Mouse (Mus musculus) CH12.LX (cell line): Measurements from ENCODE around the gene Gm10160. TPM values are rescaled to one million over a fixed set of nuclear protein-coding genes. Genes with fewer than 3 reads are reported as not detected.

Experiments used
- DNase-seq: peaks from one replicate; pipeline ENCODE4 v3.0.0-alpha.2; 2013; ENCODE audit errors: extremely low read depth
- H3K27ac ChIP-seq: 2 replicates; pipeline ENCODE4 v1.5.1; 2012; ENCODE audit warnings: low read depth, mild to moderate bottlenecking, control low read depth, moderate library complexity; ENCODE audit not compliant: insufficient read depth
- H3K27me3 ChIP-seq: replicated peaks from 2 replicates; pipeline ENCODE3; 2012; ENCODE audit warnings: inconsistent platforms
- H3K36me3 ChIP-seq, 2 experiments: replicated peaks in 1 of 2; 2 replicates each; pipeline versions ENCODE3 to v1.6.1; 2012; ENCODE audit warnings: inconsistent platforms in 1 of 2, low read length in 1 of 2, mild to moderate bottlenecking in 1 of 2, mixed read lengths in 1 of 2, moderate library complexity in 1 of 2; ENCODE audit not compliant: control insufficient read depth in 1 of 2, insufficient read depth in 1 of 2
- H3K4me1 ChIP-seq, 2 experiments: 2 replicates each; pipeline ENCODE4 v1.6.1; 2012; ENCODE audit warnings: inconsistent platforms in 1 of 2, moderate library complexity in 1 of 2; ENCODE audit not compliant: insufficient read depth in 2 of 2, control insufficient read depth in 1 of 2
- H3K4me2 ChIP-seq: 2 replicates; pipeline ENCODE4 v1.6.1; 2012; ENCODE audit warnings: low read depth, mild to moderate bottlenecking, control low read depth; ENCODE audit not compliant: poor library complexity, insufficient read depth, severe bottlenecking
- H3K4me3 ChIP-seq, 3 experiments: fragments of 150-350 bp in 1 of 3; sonication (generic) in 1 of 3; replicated peaks in 1 of 3; 2 replicates each; pipeline versions ENCODE3 to v1.5.1; 2011 to 2012; ENCODE audit warnings: low read depth in 2 of 3, low read length in 2 of 3, mild to moderate bottlenecking in 2 of 3, moderate library complexity in 2 of 3, control low read depth in 1 of 3, improper control_type of control experiment in 1 of 3, inconsistent platforms in 1 of 3, mixed read lengths in 1 of 3; ENCODE audit not compliant: poor library complexity in 1 of 3
- H3K79me2 ChIP-seq: replicated peaks from 2 replicates; pipeline ENCODE4 v1.6.1; 2012; ENCODE audit warnings: mild to moderate bottlenecking, moderate library complexity; ENCODE audit not compliant: control insufficient read depth, poor library complexity, insufficient read depth, severe bottlenecking; ENCODE audit errors: extremely low read depth
- H3K9ac ChIP-seq: 2 replicates; pipeline ENCODE4 v1.6.1; 2012; ENCODE audit warnings: low read depth, mild to moderate bottlenecking, control low read depth, moderate library complexity; ENCODE audit not compliant: insufficient read depth
- H3K9me3 ChIP-seq: replicated peaks from 2 replicates; pipeline ENCODE3; 2012; ENCODE audit warnings: low read length, inconsistent platforms, mixed read lengths
- BHLHE40 ChIP-seq: IDR thresholded peaks from 2 replicates; pipeline ENCODE4 v1.6.1; 2011; ENCODE audit warnings: mild to moderate bottlenecking, low read depth, low read length, improper control_type of control experiment
- HCFC1 ChIP-seq: IDR thresholded peaks from 2 replicates; pipeline ENCODE4 v1.6.1; 2012; ENCODE audit warnings: low read depth, mild to moderate bottlenecking, inconsistent platforms, low read length, improper control_type of control experiment
- JUN ChIP-seq: IDR thresholded peaks from 2 replicates; pipeline ENCODE4 v1.6.1; 2011; ENCODE audit warnings: low read depth, mild to moderate bottlenecking, low read length, improper control_type of control experiment, moderate library complexity; ENCODE audit not compliant: insufficient read depth
- KAT2A ChIP-seq: IDR thresholded peaks from 2 replicates; pipeline ENCODE4 v1.6.1; 2012; ENCODE audit warnings: low read length, improper control_type of control experiment, inconsistent platforms; ENCODE audit not compliant: insufficient replicate concordance
- MAZ ChIP-seq: IDR thresholded peaks from 2 replicates; pipeline ENCODE4 v1.6.1; 2012; ENCODE audit warnings: low read depth, mild to moderate bottlenecking, inconsistent platforms, low read length, improper control_type of control experiment, moderate library complexity
- MEF2A ChIP-seq: IDR thresholded peaks from 2 replicates; pipeline ENCODE4 v1.6.1; 2014; ENCODE audit warnings: low read depth, mild to moderate bottlenecking, inconsistent platforms, low read length, improper control_type of control experiment, borderline replicate concordance
- MXI1 ChIP-seq: IDR thresholded peaks from 2 replicates; pipeline ENCODE4 v1.6.1; 2011; ENCODE audit warnings: mild to moderate bottlenecking, low read depth, low read length, improper control_type of control experiment
- NRF1 ChIP-seq: IDR thresholded peaks from 2 replicates; pipeline ENCODE4 v1.6.1; 2014; ENCODE audit warnings: low read depth, mild to moderate bottlenecking, inconsistent platforms, low read length, improper control_type of control experiment, moderate library complexity
- POLR2A ChIP-seq: IDR thresholded peaks from 2 replicates; pipeline ENCODE4 v1.6.1; 2011; ENCODE audit warnings: low read depth, mild to moderate bottlenecking, improper control_type of control experiment, low read length
- RAD21 ChIP-seq: IDR thresholded peaks from 2 replicates; pipeline ENCODE4 v1.6.1; 2011; ENCODE audit warnings: low read depth, mild to moderate bottlenecking, low read length, improper control_type of control experiment, moderate library complexity
- RCOR1 ChIP-seq: conservative IDR thresholded peaks from 2 replicates; pipeline ENCODE4 v1.6.1; 2012; ENCODE audit warnings: low read depth, mild to moderate bottlenecking, inconsistent platforms, low read length, improper control_type of control experiment
- SIN3A ChIP-seq: IDR thresholded peaks from 2 replicates; pipeline ENCODE4 v1.6.1; 2012; ENCODE audit warnings: low read length, improper control_type of control experiment, inconsistent platforms
- SMC3 ChIP-seq: IDR thresholded peaks from 2 replicates; pipeline ENCODE4 v1.6.1; 2011; ENCODE audit warnings: low read depth, low read length, improper control_type of control experiment
- TCF12 ChIP-seq: IDR thresholded peaks from 2 replicates; pipeline ENCODE4 v1.6.1; 2014; ENCODE audit warnings: low read depth, mild to moderate bottlenecking, inconsistent platforms, low read length, improper control_type of control experiment
- UBTF ChIP-seq: IDR thresholded peaks from 2 replicates; pipeline ENCODE4 v1.6.1; 2012; ENCODE audit warnings: low read depth, mild to moderate bottlenecking, inconsistent platforms, low read length, improper control_type of control experiment, moderate library complexity
- dilution Hi-C: fragments of 300-500 bp; cut with MboI; formaldehyde crosslinking; loops from 2 replicates; pipeline ENCODE4 v1.14.3; 2020; ENCODE audit warnings: low sequenced_read_pairs; ENCODE audit not compliant: extremely low pct_unique_long_range_greater_than_20kb, extremely low pct_ligation_motif_present
- in situ Hi-C: fragments of 300-500 bp; cut with MboI; formaldehyde crosslinking; loops from 3 replicates; pipeline ENCODE4 v1.14.3; 2019; ENCODE audit warnings: low sequenced_read_pairs, low pct_ligation_motif_present, low pct_unique_long_range_greater_than_20kb, mixed read lengths
- polyA plus RNA-seq: library from polyadenylated mRNA; unstranded; fragments of >175 nt; gene quantifications from 2 replicates; pipeline ENCODE4 v1.2.1, GENCODE M21; 2012; ENCODE audit warnings: low read depth; ENCODE audit not compliant: insufficient read length
- total RNA-seq, 2 experiments: library from RNA; depleted of rRNA; stranded (reverse); fragments of 300-350 nt in 1 of 2; fragments of >200 nt in 1 of 2; gene quantifications; 2 replicates each; pipeline ENCODE4 v1.2.3; 2012 to 2014

Gm10160 gene
- total and polyA plus RNA-seq, 3 experiments, result not detected

GRCm38 (mm10) chr7:81842141-81842540, 13.5 kb downstream of the Gm10160 start:
- Histone ChIP-seq H3K27ac (no peak overlapping the region), H3K4me2 (no peak overlapping the region), H3K4me3 (no peak overlapping the region), H3K9ac (no peak overlapping the region), H3K36me3 (no peaks in the 10 kb centered on the region), H3K9me3 (no peaks in the 10 kb centered on the region), H3K27me3 (no peaks in the 10 kb centered on the region), H3K4me1 (no peaks in the 10 kb centered on the region), H3K79me2 (no peaks in the 10 kb centered on the region)
- dilution Hi-C loops, result no loop called here
- in situ Hi-C loops, result no loop called here
- no peak for DNase-seq
- no peak for TF ChIP-seq TCF12

GRCm38 (mm10) chr7:81841439-81841838, 14.2 kb downstream of the Gm10160 start:
- in situ Hi-C loops (no loop called here), dilution Hi-C loops (no loop called here)
- Histone ChIP-seq H3K4me2 (no peak overlapping the region), H3K4me3 (no peak overlapping the region), H3K27ac (no peak overlapping the region), H3K4me1 (no peaks in the 10 kb centered on the region), H3K79me2 (no peaks in the 10 kb centered on the region), H3K27me3 (no peaks in the 10 kb centered on the region), H3K9ac (no peak overlapping the region), H3K36me3 (no peaks in the 10 kb centered on the region), H3K9me3 (peaks cover 3% of the 10 kb centered on the region)
- no peak for DNase-seq
- TF ChIP-seq HCFC1, result no peak
- TF ChIP-seq BHLHE40, result no peak
- no peak for TF ChIP-seq SMC3
- no peak for TF ChIP-seq MAZ
- no peak for TF ChIP-seq NRF1
- TF ChIP-seq KAT2A, result no peak
- no peak for TF ChIP-seq MEF2A
- no peak for TF ChIP-seq JUN
- TF ChIP-seq SIN3A, result no peak
- TF ChIP-seq POLR2A, result no peak
- TF ChIP-seq UBTF, result no peak
- no peak for TF ChIP-seq MXI1
- TF ChIP-seq RAD21, result no peak
- no peak for TF ChIP-seq RCOR1

- H3K9me3 ChIP-seq, result peaks cover 3% of the 10 kb centered on the region
- TF ChIP-seq SMC3 (no peak), JUN (no peak)
- TF ChIP-seq, all 38 proteins: peak for 0
- Histone ChIP-seq H3K4me1 (no peaks in the 10 kb centered on the region), H3K4me2 (no peak overlapping the region), H3K4me3 (no peak overlapping the region), H3K36me3 (no peaks in the 10 kb centered on the region), H3K79me2 (no peaks in the 10 kb centered on the region), H3K27me3 (no peaks in the 10 kb centered on the region), H3K27ac (no peak overlapping the region), H3K9ac (no peak overlapping the region)
- DNase-seq, result no peak
- in situ Hi-C loops (no loop called here), dilution Hi-C loops (no loop called here)
Observed at GRCm38 (mm10) chr7:81840661-81841181, 14.9 kb downstream of the Gm10160 start.
